Mouse (Mus musculus): Measurements from ENCODE around the gene Cpox. TPM values are rescaled to one million over a fixed set of nuclear protein-coding genes. Genes with fewer than 3 reads are reported as not detected.

The Cpox gene
- total and polyA plus RNA-seq, 3 experiments: 70.3 to 77.2 (median 75.6) TPM

- peaks cover 3 to 19% of the 10 kb centered on the region in 2 experiments; a peak in 3 of 4 replicates for H3K4me1 ChIP-seq (ENCODE audit: control insufficient read depth in 1 of 2, insufficient read depth in 2 of 2)
- no peak overlapping the region for H3K9ac ChIP-seq (ENCODE audit: insufficient read depth, low read depth)
- no peaks in the 10 kb centered on the region for H3K27me3 ChIP-seq (replicated peaks)
- no peak overlapping the region for H3K27ac ChIP-seq (ENCODE audit: insufficient read depth, low read depth)
- dilution Hi-C loops (cut with MboI; ENCODE audit: extremely low pct_ligation_motif_present, extremely low pct_unique_long_range_greater_than_20kb, low sequenced_read_pairs) (no loop called here), in situ Hi-C loops (cut with MboI; ENCODE audit: low pct_ligation_motif_present, low pct_unique_long_range_greater_than_20kb, low sequenced_read_pairs) (no loop called here)
- TF ChIP-seq MEF2A (IDR thresholded peaks at IDR 0.05; ENCODE audit: borderline replicate concordance, low read depth, low read length) (no peak), RAD21 (IDR thresholded peaks at IDR 0.05; ENCODE audit: low read depth, low read length) (no peak), KAT2A (IDR thresholded peaks at IDR 0.05; ENCODE audit: insufficient replicate concordance, low read length) (no peak), POLR2A (IDR thresholded peaks at IDR 0.05; ENCODE audit: low read depth, low read length) (no peak), JUND (conservative IDR thresholded peaks at IDR 0.05; ENCODE audit: low read depth, low read length) (no peak), ETS1 (conservative IDR thresholded peaks at IDR 0.05; ENCODE audit: low read depth, low read length) (no peak), SMC3 (IDR thresholded peaks at IDR 0.05; ENCODE audit: low read depth, low read length) (no peak), IRF4 (IDR thresholded peaks at IDR 0.05; ENCODE audit: low read depth, low read length) (no peak), NRF1 (IDR thresholded peaks at IDR 0.05; ENCODE audit: low read depth, low read length) (no peak)
- H3K4me2 ChIP-seq (ENCODE audit: insufficient read depth, low read depth, poor library complexity, severe bottlenecking): no peak overlapping the region
- no peaks in the 10 kb centered on the region for H3K9me3 ChIP-seq (replicated peaks; ENCODE audit: low read length)
- H3K79me2 ChIP-seq (replicated peaks; ENCODE audit: control insufficient read depth, extremely low read depth, insufficient read depth, poor library complexity, severe bottlenecking): peaks cover 14% of the 10 kb centered on the region
- peaks cover 53 to 71% of the 10 kb centered on the region in 2 experiments for H3K36me3 ChIP-seq (replicated peaks in 1 of 2; ENCODE audit: control insufficient read depth in 1 of 2, insufficient read depth in 1 of 2, low read length in 1 of 2)
- H3K4me3 ChIP-seq (replicated peaks in 1 of 3; ENCODE audit: low read depth in 2 of 3, low read length in 2 of 3, poor library complexity in 1 of 3): no peak overlapping the region
- no peak for DNase-seq (ENCODE audit: extremely low read depth)
These were observed 6.1 kb downstream of the Cpox start for GRCm38 (mm10) chr16:58676156-58676555.

- Histone ChIP-seq H3K9me3 (replicated peaks; ENCODE audit: low read length) (no peaks in the 10 kb centered on the region), H3K4me1 (ENCODE audit: control insufficient read depth in 1 of 2, insufficient read depth in 2 of 2) (peaks cover 3 to 19% of the 10 kb centered on the region in 2 experiments; a peak in 3 of 4 replicates), H3K4me2 (ENCODE audit: insufficient read depth, low read depth, poor library complexity, severe bottlenecking) (no peak overlapping the region), H3K27ac (ENCODE audit: insufficient read depth, low read depth) (no peak overlapping the region), H3K9ac (ENCODE audit: insufficient read depth, low read depth) (no peak overlapping the region), H3K36me3 (replicated peaks in 1 of 2; ENCODE audit: control insufficient read depth in 1 of 2, insufficient read depth in 1 of 2, low read length in 1 of 2) (peaks cover 53 to 76% of the 10 kb centered on the region in 2 experiments), H3K27me3 (replicated peaks) (no peaks in the 10 kb centered on the region), H3K4me3 (replicated peaks in 1 of 3; ENCODE audit: low read depth in 2 of 3, low read length in 2 of 3, poor library complexity in 1 of 3) (no peak overlapping the region), H3K79me2 (replicated peaks; ENCODE audit: control insufficient read depth, extremely low read depth, insufficient read depth, poor library complexity, severe bottlenecking) (peaks cover 9% of the 10 kb centered on the region)
- in situ Hi-C loops (cut with MboI; ENCODE audit: low pct_ligation_motif_present, low pct_unique_long_range_greater_than_20kb, low sequenced_read_pairs) (no loop called here), dilution Hi-C loops (cut with MboI; ENCODE audit: extremely low pct_ligation_motif_present, extremely low pct_unique_long_range_greater_than_20kb, low sequenced_read_pairs) (no loop called here)
- DNase-seq (ENCODE audit: extremely low read depth): no peak
- no peak for TF ChIP-seq ETS1 (conservative IDR thresholded peaks at IDR 0.05; ENCODE audit: low read depth, low read length)
- TF ChIP-seq PAX5 (IDR thresholded peaks at IDR 0.05; ENCODE audit: low read length): no peak
- no peak for TF ChIP-seq MAZ (IDR thresholded peaks at IDR 0.05; ENCODE audit: low read depth, low read length)
- no peak for TF ChIP-seq E2F4 (IDR thresholded peaks at IDR 0.05; ENCODE audit: insufficient replicate concordance, low read depth, low read length)
- no peak for TF ChIP-seq MAFK (IDR thresholded peaks at IDR 0.05; ENCODE audit: insufficient replicate concordance, low read length)
- no peak for TF ChIP-seq POLR2AphosphoS2 (IDR thresholded peaks at IDR 0.05; ENCODE audit: low read depth, low read length)
- no peak for TF ChIP-seq EP300 (IDR thresholded peaks at IDR 0.05; ENCODE audit: low read length)
- no peak for TF ChIP-seq TBP (conservative IDR thresholded peaks at IDR 0.05; ENCODE audit: low read depth, low read length)
- TF ChIP-seq MAX (IDR thresholded peaks at IDR 0.05; ENCODE audit: low read length): no peak
These were observed 6.5 kb downstream of the Cpox start for GRCm38 (mm10) chr16:58676633-58677032.

All from CH12.LX (cell line).